Mouse (Mus musculus): ENCODE results near the gene Paqr8.

Paqr8 gene

DNA sequence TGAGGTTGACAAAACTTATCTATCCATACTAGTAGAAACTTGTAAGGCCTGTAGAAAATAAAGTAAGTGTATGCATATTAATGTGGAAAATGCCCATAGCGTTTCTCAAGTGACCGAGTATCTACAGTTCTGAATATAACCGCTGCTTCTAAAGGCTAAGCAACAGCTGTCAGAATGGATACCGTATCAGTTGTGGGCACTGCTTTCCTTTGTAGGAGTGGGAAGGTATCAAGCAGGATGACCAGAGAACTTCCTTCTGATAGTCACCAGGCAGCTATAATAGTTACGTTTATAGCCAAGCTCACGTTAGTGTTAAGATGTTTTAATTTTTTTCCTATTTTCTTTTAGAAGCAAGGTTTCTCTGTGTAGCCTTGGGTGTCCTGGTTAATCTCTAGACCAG is 83.0 kb downstream of the Paqr8 start:
- no peak for DNase-seq (ENCODE audit: low read depth, low spot score)

DNA sequence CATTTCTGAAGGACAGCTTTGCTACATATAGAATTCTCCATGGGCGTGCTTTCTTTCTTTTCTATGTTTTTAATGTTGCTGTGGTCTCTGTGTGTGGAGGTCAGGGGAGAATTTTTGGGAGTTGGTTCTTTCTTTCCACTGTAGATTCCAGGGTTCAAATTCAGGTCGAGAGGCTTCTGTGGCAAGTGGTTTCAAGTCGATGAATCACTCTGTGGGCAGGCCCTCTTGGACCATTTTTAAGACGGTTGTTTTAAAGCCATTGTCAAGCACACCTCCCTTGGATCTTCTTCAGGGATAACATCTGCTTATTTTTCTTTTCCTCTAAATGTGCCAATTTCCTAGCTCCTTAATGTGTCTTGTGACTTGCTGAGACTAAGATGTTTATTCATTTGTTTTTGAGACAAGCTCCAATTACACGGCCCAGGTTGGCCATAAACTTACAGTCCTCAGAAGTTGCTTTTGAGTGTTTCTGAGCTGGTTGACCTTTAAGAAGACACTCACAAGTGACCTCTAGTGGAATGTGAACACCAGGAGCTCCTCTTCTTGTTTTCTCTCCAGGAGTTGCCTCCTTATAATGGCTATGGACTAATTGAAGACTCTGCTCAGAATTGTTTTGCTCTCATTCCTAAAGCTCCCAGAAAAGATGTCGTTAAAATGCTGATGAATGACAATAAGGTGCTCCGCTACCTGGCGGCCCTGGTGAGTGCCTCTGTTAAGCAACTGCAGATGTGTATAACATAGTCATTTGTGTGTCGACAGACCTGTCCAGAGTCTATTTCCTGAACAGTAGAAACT is 84.1 kb downstream of the Paqr8 start:
- DNase-seq (ENCODE audit: low read depth, low spot score) = peak; percentile 78

DNA sequence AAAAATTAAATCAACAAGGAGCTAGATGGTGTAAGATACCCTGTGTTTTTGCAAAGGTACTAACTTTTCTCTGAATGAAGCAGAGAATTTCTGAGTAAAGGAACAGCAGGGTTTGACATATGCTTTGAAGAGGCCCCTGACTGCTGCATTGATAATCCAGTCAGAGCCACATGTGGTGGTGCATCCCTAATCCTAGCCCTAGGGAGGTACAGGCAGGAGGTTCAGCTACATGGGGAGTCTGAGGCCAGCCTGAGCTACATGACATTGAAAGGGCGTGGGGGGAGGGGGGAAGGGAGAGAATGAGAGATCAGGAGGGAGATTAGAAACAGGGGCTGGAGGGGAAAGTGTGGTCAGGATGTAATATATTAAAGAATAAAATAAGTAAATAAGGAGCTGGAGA is 90.1 kb downstream of the Paqr8 start:
- DNase-seq (ENCODE audit: low read depth, low spot score) = no peak

DNA sequence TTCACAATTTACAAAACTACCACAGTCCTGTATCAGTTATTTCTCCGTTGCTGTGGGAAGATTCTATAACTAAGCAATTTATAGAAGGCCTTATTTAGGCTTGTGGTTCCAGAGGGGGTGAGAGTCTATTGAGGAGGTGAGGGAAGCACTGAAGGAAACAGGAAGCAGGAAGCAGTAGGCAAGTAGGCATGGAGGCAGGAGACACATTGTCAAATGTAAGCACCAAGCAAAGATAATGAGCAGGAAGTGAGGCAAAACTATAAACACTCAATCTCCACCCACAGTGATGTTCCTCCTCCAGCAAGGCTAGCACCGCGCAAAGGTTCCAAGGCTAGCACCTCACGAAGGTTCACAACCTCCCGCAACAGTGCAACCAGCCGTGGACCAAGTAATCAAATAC is 91.4 kb downstream of the Paqr8 start:
- DNase-seq (ENCODE audit: low read depth, low spot score) = no peak

DNA sequence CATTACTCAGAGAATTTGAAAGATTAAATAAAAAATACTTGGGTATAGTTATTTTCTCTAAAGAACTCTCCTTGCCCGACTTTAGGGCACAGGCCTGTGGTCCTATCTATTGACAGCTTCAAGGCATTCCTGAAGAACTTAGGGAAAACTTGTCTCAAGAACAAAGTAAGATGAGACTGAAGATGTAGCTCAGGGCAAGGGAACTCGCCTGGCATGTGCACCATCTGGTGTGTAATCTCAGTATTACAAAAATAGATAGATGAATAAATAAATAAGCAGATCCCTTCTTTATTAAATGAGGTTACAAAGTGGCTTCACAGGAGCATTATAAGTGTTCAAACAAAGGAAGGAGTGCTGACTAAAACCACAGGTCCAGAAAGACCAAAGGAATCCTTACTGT is 93.7 kb downstream of the Paqr8 start:
- DNase-seq (ENCODE audit: low read depth, low spot score) = no peak

DNA sequence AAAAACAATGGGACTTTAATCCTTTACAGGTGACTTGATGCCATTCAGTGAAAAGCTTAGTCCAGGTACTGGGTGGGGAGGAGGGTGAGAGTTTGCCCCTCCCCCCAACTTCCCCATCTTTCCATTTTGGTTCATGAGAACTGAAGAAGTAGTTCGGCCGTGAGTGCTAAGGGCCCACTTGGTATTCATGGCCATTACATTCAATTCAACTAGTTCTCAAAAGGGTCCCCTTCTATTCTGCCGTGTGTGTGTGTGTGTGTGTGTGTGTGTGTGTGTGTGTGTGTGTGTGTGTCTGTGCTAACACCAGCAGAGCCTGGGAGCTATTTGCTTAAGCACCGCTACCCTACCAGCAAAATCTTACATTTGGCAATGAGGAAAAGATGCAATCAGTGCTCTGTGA is 94.2 kb downstream of the Paqr8 start:
- DNase-seq (ENCODE audit: low read depth, low spot score) = no peak

DNA sequence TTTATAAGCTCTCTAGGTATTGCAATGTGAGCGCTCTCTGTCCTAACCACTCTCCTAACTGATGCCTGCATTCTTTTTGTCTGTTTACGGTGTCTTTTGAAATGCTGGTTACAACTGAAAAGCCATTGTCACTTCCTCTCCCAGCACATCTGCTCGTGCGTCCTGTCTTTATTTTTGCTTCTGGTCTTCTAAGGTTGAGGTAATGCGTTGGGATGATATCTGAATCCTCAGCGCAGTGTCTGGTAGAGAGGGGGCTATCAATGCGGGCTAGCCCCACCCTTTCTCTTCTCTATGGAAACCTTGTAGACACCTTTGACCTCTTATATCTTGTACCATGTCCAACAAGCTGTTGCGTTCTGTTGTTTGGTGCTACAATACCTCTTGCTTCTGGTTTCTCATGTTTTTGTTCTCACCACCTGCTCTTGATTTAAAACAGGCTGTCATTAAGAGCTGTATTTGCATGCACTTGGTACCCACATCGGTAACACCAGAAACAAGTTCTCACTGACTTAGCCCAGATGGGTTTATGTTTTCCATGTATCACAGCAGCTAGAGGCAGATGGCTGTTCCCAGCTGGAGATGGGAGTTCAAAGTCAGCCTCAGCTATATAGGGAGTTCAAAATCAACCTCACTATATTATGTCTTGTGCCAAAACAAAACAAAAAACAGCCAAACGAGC is 96.1 kb downstream of the Paqr8 start:
- DNase-seq (ENCODE audit: low read depth, low spot score) = no peak

All from ES-CJ7 (cell line).